Mouse (Mus musculus): ENCODE data around the gene Emc6.

The Emc6 gene

DNA sequence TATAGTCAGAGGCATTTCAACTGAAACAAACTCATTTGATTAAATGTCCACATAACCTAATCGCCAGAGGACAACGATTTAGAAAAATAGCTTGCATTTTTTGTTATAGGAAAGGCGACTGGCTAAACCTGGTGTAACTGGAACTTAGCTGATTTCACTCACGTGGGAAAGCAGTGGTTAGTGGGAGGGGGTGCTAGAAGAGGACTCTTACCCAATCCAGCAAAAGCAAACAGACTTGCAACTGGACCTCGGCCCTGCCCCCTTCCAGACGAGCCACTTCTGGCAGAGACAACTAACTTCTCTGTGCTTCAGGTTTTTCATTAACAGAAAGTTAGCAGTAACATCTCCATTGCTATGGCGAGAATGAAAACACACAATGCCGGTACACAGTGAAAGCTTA, 1.2 kb downstream of the Emc6 start:
- no peak for DNase-seq

DNA sequence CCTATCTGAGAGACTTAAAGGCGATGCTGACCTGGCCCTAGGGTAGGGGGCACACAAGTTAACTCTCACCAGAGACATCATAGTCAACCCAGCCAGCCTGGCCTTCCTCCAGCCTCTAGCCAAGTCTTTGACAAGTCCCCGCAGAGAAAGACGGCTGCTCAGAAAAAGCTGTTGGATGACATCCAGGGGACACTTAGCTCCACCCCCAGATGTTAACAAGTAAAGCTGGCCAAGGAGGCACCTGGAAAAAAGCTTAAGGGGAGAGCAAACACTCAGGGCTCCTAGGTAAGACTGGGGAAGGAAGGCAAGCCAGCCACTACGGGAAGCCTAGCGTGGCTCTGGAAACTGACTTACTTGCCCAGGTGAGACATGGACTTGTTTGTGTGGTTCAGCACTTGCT, 4.7 kb downstream of the Emc6 start:
- no peak for DNase-seq

DNA sequence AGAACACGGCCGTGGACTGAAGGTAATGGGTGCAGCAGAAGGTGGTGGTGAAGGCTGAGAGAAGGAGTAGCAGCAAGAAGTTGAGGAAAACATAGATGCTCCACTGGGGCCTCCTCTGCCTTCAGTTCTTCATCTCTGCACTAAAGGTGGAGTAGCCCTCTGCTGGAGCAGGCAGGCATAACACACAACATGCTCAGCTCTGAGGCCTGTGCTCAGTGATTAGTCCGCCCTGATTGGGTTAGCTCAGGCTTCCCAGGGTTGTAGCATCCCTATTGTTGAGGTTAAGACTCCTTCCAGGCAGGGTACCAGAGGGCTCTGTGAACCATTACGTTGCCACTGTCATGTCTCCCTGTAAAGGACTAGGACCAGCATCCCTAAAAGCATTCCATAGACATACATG, 7.6 kb downstream of the Emc6 start:
- DNase-seq: peak in 1 of 2 experiments; percentile 59

DNA sequence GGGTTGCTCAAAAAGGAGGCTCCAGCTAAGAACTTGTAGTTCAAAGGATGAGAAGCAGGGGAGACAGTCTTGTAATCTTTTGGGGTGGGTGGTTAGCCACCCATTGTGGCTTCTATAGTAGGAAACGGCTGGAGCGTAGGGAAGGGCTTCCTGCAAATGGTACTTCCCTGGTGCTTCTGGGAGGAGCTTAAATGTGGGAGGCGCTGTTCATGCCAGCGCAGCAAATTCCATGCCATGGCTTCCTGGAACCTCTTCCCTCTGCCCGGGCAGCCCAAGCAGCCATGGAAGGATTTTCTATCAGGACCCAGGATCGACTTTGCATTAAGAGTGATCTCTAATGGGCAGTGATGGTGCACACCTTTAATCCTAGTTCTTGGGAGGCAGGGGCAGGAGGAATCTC, 8.3 kb downstream of the Emc6 start:
- no peak for DNase-seq

DNA sequence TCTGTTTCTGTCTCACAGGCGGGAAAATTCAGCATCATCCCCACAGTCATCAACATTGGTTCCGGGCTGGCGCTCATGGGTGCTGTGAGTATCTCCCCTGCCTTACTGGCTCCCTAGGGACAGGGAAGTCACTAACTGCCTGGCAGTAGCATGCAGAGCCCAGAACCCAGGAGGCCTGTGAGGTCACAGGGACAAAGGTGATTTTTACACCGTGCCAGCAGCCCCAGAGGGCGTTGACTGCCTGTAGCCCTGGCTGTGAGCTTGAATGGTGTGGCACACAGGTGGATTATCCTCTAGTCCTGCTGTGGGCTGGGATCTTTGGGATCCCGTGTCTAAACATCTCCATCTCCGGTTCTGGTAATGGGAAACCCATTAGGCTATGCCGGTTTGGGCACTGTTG, 8.8 kb downstream of the Emc6 start:
- DNase-seq: no peak

DNA sequence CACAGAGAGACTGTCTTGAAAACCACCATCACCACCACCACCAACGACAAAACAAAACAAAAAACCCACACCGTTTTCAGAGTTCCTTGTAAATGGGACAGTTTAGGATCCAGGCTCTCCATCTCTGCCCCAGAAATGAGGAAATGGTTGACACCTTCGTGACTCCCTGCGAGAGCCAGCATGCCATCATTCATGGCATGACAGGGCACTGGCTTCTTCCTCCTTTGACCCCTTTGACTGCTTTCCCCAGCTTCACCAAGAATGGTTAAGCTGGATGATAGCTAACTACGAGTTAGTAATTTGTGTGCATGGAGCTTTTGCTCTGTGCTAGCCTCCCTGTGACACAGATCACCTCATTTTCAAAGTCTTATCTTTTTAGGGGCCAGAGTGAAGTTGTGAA, 14.6 kb downstream of the Emc6 start:
- DNase-seq: no peak

DNA sequence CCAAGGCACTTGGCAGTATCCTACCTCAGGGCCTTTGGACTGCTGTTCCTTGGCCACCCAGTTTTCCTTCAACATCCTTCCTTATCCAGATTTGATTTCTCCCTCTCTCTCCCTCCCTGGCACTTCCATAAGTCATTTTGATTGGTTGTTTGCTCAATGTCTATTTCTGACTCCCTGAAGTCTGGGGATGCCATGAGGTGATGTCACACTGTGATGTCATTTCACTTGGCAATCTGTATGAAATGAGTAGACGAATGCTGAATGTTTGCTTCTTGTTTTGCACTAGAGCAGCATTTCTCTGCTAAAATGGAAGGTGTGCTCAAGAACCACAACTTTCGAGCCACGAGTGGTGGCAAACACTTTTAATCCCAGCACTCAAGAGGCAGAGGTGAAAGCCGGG, 15.2 kb downstream of the Emc6 start:
- DNase-seq: no peak

DNA sequence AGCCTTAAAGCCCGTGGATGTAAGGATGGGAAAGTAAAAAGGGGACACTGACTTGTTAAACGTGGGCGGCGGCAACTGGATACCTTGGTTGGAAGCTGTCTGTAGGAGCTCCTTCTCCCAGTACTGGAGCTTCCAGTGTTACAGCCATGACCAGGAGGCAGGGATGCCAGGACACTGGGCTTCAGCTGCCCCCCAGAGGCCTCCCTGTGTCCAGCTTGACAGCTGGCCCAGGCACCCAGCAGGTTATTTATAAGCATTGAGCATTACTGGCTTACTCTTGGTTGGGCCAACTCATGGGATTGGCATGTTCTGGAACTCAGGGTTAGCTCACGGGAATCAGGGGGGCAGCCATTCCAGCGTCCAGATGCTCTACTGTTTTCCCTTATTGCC, 16.0 kb downstream of the Emc6 start:
- no peak for DNase-seq

DNA sequence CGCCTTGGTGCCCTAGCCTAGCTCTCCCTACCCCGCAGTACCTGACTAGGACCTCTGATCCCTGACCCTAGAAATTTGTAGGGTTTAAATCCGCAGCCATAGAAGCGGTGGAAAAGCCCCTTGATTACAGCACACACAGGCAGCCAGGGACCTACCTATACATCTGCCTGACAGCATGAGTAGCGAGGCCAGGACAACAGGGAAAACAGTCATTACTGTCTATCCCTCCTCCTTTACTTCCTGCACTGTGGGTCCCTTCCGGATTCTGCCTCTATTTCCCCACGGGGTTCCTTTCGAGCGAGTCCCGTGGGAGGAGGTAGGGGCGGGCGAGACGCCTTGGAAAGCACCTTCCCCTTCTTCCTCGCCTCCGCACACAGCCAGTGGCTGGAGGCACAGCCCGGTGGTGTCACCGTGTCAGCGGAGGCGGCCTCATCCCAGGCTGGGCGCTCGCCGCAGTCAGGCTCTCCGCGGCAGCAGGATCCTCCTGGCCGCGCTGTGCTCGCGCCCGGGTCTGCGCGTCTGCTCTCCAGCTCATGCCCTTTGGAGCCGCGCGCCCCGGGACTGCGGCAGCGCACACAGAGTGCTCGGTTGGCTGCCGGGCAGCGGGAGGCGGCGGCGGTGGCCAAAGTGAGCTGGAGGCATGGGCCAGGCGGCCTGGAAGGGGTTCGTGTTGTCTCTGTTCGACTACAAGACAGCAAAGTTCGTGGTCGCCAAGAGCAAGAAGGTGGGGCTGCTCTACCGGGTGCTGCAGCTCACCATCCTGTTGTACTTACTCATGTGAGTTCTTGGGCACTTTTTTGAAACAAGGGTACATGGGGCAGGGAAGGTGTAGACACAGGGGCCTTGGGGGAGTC, 16.7 kb downstream of the Emc6 start, which contains the start of gene P2rx5:
Gene P2rx5 (plus strand): TSS at position 465 of the 854 bp plus-strand sequence.
- no peak for DNase-seq

DNA sequence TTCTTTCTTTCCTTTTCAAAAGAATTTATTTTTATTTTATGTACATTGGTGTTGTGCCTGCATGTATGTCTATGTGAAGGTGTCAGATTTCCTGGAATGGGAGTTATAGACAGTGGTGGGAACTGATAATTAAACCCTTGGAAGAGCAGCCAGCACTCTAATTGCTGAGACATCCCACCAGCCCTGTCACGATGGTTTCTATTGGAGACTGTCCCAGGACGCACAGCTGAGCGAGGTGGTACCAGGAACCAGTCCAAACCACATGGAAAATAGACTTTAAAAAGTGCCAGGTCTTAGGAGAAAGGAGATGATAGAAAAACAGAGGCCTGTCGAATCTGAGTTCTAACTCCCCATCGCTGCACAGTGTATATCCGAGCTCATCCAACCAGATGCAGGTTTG, 21.8 kb downstream of the Emc6 start:
- no peak for DNase-seq

DNA sequence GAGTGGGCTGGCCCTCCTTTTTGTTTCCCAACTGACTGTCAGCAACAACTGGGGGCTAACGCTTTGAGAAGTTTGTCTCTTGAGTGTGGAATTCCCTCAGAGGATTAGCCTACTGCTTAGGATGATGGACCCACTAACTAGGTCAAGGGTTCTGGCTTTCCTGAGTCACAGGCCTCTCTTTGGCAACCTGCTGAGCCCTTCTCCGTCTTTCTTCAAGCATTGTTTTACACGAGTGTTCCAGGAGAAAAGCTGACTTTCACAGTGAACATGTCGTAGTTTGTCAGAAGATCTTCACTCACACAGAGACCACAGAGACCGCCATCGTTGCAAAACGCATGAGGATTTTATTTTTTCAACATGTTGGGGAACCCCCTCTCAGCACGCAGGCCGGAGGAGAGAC, 28.6 kb downstream of the Emc6 start:
- no peak for DNase-seq

DNA sequence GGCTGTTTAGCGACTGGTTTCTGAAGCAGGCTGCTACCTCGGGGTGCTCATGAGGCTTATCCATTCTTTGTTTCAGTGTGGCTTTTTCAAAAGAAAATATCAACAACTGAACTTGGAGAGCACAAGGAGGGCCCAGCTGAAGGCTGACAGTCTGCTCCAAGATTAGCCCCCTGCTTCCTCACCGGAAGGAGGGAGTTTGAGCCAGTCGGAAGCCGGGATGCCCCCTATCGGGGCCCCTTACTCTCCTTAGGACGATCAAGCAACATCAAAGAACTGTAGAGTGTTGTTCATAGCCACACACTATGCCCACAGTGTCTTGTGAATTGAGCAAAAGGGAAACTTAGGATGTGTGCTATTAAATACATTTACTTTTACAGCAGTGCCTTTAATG, 29.9 kb downstream of the Emc6 start:
- DNase-seq: no peak

DNA sequence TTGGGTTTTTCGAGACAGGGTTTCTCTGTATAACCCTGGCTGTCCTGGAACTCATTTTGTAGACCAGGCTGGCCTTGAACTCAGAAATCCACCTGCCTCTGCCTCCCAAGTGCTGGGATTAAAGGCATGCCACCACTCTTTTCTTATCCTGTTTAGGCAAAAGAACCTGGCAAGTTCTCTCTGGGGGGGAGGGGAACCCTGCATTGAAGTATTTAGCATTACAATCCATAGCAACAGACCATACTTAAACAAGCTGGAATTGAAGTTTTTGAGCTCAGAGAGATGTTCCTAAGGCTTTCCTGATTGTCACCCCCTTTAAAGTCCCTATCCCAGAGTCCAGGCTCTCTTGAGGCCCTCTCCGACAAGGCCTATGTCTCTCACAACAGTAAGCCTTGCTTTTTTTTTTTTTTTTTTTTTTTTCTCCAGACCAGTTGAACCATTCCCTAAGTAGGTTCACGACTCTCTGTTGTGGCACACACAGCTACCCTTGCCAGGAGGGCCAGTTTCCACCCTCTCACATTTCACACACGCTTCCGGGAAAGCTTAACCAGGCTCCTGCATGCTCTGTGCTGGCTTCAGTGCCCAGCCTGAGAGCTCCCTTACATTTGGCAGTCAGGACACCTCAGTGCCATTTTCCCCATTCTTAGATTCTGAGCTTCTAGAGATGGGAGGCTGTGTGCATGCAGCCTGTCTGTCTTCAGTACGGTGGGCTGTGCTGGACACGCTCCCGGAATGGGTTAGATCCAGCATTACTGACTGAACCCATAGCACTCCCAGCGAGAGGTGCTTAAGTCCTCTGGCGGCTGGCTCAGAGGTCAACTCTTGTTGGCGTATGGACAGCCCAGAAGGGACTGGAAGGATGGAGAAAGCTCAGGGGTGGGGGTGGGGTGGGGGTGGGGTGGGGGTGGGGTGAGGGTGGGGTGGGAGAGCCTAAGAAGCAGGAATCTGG, 30.5 kb downstream of the Emc6 start:
- DNase-seq: no peak

DNA sequence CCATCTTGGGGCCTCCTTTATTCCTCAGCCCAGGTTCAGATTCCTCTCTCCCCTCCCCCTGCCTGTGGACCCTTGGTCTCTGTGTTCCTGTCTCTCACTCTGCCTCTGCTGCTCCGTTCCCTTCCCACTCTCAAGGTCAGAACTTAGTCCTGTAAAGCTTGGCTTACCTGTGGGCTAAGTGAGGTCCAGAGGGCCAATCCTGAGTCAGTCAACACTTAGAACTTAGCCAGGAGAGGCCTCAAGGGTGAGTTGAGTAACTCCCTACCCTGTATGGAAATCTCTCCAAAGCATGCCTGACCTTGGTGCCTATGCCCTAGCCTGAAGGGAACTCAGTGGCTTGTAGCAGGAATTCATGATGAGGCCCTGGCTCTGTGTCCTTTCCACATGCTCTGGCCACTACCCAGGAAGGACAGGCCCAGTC, 32.6 kb downstream of the Emc6 start:
- no peak for DNase-seq

DNA sequence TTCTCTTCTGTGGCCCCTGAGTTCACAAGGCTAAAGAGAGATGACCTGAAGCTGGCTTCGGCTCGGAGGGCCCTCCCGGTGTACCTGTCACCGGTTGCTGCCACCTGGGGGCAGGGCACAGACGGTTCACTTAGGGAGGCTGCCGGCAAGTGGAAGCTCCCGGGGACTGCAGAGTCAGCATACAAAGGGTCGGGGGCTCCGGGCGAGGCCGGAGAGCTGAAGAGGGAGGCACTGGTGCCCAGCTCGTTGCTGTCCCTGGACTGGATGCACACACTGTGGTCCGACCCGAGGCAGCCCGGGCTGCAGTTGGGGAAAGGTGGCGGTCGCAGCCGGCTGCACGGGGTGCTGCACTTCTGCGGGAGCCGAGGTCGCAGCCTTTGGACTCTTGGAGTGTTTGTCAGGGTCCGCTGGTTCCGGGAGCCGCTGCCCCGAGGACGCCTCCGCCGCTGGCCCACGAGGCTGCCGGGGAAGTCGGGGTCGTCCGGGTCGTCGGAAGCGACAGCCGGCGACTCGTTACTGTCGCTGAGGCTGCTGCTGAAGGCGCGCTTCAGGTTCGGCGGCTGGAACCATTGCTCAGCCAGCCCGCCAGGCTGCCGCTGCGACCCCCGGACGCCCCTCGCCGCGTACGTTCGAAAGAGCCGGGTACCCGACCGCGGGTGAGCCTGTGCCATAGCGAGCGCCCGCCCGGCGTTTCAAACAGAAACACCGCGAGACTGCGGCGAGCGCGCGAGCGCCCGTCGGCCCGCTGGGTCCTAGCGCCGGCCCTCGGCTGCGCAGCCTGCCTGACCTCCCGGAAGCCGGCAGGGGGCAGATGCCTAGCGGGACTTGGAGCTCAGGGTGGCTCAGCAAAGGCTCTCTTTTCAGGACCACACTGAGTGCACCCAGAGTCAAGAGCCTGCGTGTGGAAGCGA, 39.0 kb downstream of the Emc6 start, which contains the start of gene Haspin:
Gene Haspin (minus strand): TSS at position 704 of the 911 bp plus-strand sequence.
- DNase-seq: peak; percentile 81 to 92

DNA sequence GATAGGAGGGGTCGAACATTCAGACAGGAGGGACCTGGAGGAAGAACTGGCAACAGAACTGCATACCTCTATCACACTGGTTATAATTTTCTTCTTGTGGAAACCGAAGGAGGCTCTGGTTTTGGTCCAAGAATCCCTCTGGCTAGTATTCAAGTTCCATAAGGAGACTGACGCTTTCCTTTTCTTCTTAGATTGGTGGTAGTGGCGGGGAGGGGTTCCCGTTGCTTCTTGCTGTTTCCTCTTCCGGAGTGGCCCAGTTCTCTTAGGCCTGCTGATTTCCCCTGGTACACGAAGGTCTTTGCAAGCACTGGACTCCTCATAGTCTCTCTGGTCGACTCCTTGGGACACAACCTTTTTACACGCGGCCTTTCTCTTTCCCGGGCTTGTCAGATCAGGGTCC, 39.7 kb downstream of the Emc6 start:
- peak in 1 of 2 experiments; percentile 15 for DNase-seq

DNA sequence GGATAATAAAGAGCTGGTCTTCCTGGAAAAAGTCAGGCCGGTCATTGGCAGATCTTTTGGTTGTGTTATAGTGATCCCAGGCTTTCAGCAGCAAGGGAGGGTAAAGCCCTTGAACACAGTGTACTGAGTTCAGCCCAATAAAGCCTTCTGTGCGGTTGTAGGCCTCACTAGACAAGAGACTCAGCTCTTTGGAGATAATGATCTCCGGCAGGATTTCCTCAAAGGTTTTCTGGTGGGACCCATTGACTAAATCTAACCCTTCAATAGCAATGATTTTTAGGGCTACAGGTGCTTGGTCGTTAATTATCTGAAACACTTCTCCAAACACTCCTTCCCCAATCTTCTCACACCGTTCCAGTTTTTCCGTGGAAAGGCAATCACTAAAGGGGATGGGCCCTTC, 40.2 kb downstream of the Emc6 start:
- DNase-seq: no peak

DNA sequence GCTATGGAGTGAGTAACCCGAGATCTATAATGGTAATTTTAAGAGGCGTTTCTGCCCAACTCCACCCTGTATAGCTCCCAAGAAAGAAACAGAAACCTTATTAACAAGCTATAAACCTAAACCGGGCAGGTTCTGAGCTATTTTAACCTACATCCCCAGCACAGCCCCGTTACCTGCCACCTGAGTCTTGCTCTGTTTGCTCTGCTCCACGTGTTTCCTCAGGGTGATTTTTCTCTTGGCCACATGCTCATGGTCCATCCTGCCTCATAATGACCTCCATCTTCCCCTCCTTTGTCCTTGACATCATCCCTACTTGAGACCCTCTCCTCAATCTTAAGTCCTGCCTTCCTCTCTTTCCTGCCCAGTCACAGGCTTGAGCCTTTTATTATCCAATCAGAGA, 42.6 kb downstream of the Emc6 start:
- no peak for DNase-seq

DNA sequence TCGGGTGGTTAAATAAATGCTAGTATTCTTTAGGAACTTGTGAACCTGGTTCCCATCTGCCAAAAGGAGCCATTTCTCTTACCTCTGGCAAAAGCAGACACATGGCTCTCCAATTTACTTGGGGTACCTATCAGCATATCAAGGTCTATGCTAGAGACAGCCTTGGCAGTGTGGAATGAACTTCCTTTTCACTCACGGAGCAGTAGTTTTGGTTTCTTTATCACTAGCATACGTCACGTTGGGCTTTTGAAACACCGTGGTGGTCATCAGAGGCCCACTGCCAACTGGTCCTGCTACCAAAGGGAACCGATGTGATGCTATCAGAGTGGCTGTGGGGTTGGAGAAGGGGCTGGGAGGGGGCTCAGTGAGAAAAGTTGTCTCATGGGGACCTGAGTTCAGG, 43.8 kb downstream of the Emc6 start:
- DNase-seq: no peak

DNA sequence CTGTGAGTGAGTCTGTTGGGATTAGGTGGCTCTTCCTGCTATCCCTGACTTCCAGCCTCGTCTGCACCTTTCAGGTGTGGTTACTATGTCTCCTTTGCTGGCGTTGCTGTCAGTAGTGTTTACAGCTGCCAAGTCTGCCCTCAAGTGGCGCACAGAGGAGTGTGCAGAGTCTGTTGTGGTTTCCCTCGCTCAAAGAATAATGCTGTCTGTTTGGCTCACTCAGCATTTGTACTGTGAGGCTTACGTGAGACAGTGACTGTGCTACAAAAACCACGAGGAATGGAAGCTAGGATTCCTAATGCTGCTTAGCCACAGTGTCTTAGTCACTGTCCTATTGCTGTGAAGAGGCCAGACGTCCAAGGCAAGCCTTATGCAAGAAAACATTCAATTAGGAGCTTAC, 45.8 kb downstream of the Emc6 start:
- DNase-seq: peak in 1 of 2 experiments; percentile 23

DNA sequence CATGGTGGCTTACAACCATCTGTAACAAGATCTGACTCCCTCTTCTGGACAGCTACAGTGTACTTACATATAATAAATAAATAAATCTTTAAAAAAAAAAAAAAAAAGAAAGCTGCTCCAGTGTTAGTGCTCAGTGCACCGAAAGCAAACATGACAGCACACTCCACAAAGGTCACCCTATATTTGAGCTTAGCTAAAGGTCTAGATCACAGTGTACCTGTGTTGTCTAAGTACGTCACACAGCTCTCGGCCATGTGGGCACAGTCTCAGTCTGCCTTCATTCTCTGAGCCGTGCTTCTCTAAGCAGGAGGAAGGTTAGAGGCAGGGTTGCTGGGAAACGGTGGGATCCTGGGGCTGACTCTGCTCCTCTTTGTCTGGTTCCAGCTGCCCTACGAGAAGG, 50.3 kb downstream of the Emc6 start:
- DNase-seq: no peak

All from spleen, adult 18-20 months (tissue).